Mouse (Mus musculus) cortical plate, adult 2 months (tissue): Measurements from ENCODE around the gene Gng12.

Experiments
- CTCF ChIP-seq: fragments of 200-500 bp; IDR thresholded peaks from 2 replicates; pipeline ENCODE4 v1.5.1; 2011; ENCODE audit warnings: mild to moderate bottlenecking, control low read depth, low read length; ENCODE audit not compliant: insufficient read depth; ENCODE audit errors: extremely low read depth
- POLR2A ChIP-seq: fragments of 200-500 bp; IDR thresholded peaks from 2 replicates; pipeline ENCODE4 v1.6.1; 2011; ENCODE audit warnings: mild to moderate bottlenecking, low read length, control low read depth; ENCODE audit not compliant: insufficient read depth; ENCODE audit errors: extremely low read depth

GRCm38 (mm10) chr6:67040904-67041410 lies 144.8 kb downstream of the Gng12 start:
- TF ChIP-seq CTCF (no peak), POLR2A (no peak)
